Mouse (Mus musculus) naive thymus-derived CD4-positive, alpha-beta T cell, adult 2 months (primary cell): ENCODE data around the gene Rbbp9.

Source experiments
- DNase-seq: peaks from one replicate; pipeline ENCODE4 v3.0.0-alpha.2; 2011; ENCODE audit warnings: low read depth

The Rbbp9 gene

DNA sequence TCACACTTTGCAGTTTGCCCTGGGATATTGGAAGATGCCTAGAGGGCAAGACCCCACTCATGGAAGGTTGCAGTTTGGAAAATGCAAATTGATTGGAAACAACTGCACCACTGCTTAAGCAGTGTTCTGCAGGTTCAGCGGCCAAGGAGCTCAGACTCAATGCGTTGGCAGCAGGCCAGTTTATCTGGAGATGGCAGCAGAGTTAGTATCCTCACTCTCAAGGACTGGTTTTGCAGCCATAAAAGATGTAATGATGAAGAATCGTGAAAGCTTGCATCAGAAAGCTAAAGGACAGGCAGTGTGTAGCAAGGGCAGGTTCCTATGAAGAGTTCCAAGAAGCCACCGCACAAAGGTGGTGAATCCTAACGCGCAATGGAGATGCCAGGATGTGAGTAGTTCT lies 48.5 kb downstream of the Rbbp9 start:
- no peak for DNase-seq
